Mouse (Mus musculus): Measurements from ENCODE around the gene Ythdf2. TPM values are rescaled to one million over a fixed set of nuclear protein-coding genes. Genes with fewer than 3 reads are reported as not detected.

Ythdf2 gene
- polyA plus RNA-seq, 1 experiment from 2014 or later: 58.8 TPM

- H3K27ac ChIP-seq (replicated peaks): no peak within 1 kb of the TSS
- H3K4me1 ChIP-seq: peaks cover 8% of the 10 kb centered on the region; the same call in 1 of the 2 replicates
- no peaks in the 10 kb centered on the region for H3K9me3 ChIP-seq
- under 1% methylated on average over 89 of the region's 89 CpGs for WGBS
- peak within 1 kb of the TSS; percentile 71 for H3K9ac ChIP-seq
- ATAC-seq (ENCODE audit: extremely low read depth, insufficient number of reproducible peaks, low FRiP score, low TSS enrichment): peak; percentile 58; the same call in 1 of the 2 replicates
- H3K4me3 ChIP-seq: peak within 1 kb of the TSS; percentile 58
- no peaks in the 10 kb centered on the region for H3K36me3 ChIP-seq
- peak within 1 kb of the TSS; percentile 86 for H3K4me2 ChIP-seq
- peaks cover 72% of the 10 kb centered on the region for H3K27me3 ChIP-seq (replicated peaks)
These were observed 67.8 kb downstream of the Ythdf2 start, which contains the start of gene Oprd1 for GRCm38 (mm10) chr4:132144080-132144841. Gene Oprd1 (minus strand): TSS chr4:132144486.

GRCm38 (mm10) chr4:132138640-132139039 is 73.5 kb downstream of the Ythdf2 start:
- no peak for ATAC-seq (ENCODE audit: extremely low read depth, insufficient number of reproducible peaks, low FRiP score, low TSS enrichment)

GRCm38 (mm10) chr4:132137013-132137412 is 75.1 kb downstream of the Ythdf2 start:
- no peaks in the 10 kb centered on the region for H3K36me3 ChIP-seq
- no peak overlapping the region for H3K4me3 ChIP-seq
- no peak overlapping the region for H3K4me2 ChIP-seq
- 65% methylated on average over 7 of the region's 7 CpGs for WGBS
- no peak overlapping the region for H3K9ac ChIP-seq
- no peak for ATAC-seq (ENCODE audit: extremely low read depth, insufficient number of reproducible peaks, low FRiP score, low TSS enrichment)
- no peaks in the 10 kb centered on the region; the same call in 1 of the 2 replicates for H3K9me3 ChIP-seq
- H3K27me3 ChIP-seq (replicated peaks): peaks cover 22% of the 10 kb centered on the region
- peaks cover 9% of the 10 kb centered on the region for H3K4me1 ChIP-seq
- H3K27ac ChIP-seq (replicated peaks): no peak overlapping the region

More at GRCm38 (mm10) chr4:132138640-132139039, 73.5 kb downstream of the Ythdf2 start:
- peaks cover 38% of the 10 kb centered on the region for H3K27me3 ChIP-seq (replicated peaks)
- H3K36me3 ChIP-seq: no peaks in the 10 kb centered on the region
- no peak overlapping the region for H3K9ac ChIP-seq
- H3K4me2 ChIP-seq: no peak overlapping the region
- H3K27ac ChIP-seq (replicated peaks): no peak overlapping the region
- WGBS: 90% methylated on average over 2 of the region's 2 CpGs
- no peaks in the 10 kb centered on the region for H3K4me1 ChIP-seq
- no peak overlapping the region for H3K4me3 ChIP-seq
- no peaks in the 10 kb centered on the region; the same call in 1 of the 2 replicates for H3K9me3 ChIP-seq

Small RNAs within 50 kb of the gene (microRNA-seq; reads per million reads assigned to microRNA genes)
- not detected for gene Gm22033

Other genes starting within 250 kb of the Ythdf2 start
- gene Gm10300, start 137.6 kb downstream of the Ythdf2 start, polyA plus RNA-seq (2015; fragmentation: Nextera tagmentation; extraction: Ambion mirVana): 0.08 and 0.13 TPM in 2 replicates
- 58.5 and 76.5 TPM in 2 replicates for gene Epb41, start 137.0 kb downstream of the Ythdf2 start, polyA plus RNA-seq (2015; fragmentation: Nextera tagmentation; extraction: Ambion mirVana)
- gene Oprd1, start 67.8 kb downstream of the Ythdf2 start, polyA plus RNA-seq (2015; fragmentation: Nextera tagmentation; extraction: Ambion mirVana): 0.96 and 1.3 TPM in 2 replicates
- 27.5 and 28.8 TPM in 2 replicates for gene Gmeb1, start 49.3 kb upstream of the Ythdf2 start, polyA plus RNA-seq (2015; fragmentation: Nextera tagmentation; extraction: Ambion mirVana)
- gene Taf12, start 62.1 kb upstream of the Ythdf2 start, polyA plus RNA-seq (2015; fragmentation: Nextera tagmentation; extraction: Ambion mirVana): 26.6 and 33.6 TPM in 2 replicates
- 1.1 and 1.8 TPM in 2 replicates for gene Rab42, start 91.1 kb upstream of the Ythdf2 start, polyA plus RNA-seq (2015; fragmentation: Nextera tagmentation; extraction: Ambion mirVana)
- gene Trnau1ap, start 117.2 kb upstream of the Ythdf2 start, polyA plus RNA-seq (2015; fragmentation: Nextera tagmentation; extraction: Ambion mirVana): 61.9 and 74.4 TPM in 2 replicates
- 37.6 and 42.1 TPM in 2 replicates for gene Rcc1, start 141.3 kb upstream of the Ythdf2 start, polyA plus RNA-seq (2015; fragmentation: Nextera tagmentation; extraction: Ambion mirVana)
- gene Phactr4, start 210.2 kb upstream of the Ythdf2 start, polyA plus RNA-seq (2015; fragmentation: Nextera tagmentation; extraction: Ambion mirVana): 15.9 and 16.7 TPM in 2 replicates